Mouse (Mus musculus) thymus, adult 2 months (tissue): ENCODE results near the gene Lingo1.

Experiments used
- CTCF ChIP-seq: fragments of 200-500 bp; IDR thresholded peaks from 2 replicates; pipeline ENCODE4 v1.5.1; 2012; ENCODE audit warnings: mild to moderate bottlenecking, control low read depth, low read length, moderate library complexity, borderline replicate concordance; ENCODE audit not compliant: control insufficient read depth, poor library complexity, insufficient read depth; ENCODE audit errors: extremely low read depth
- POLR2A ChIP-seq: fragments of 200-500 bp; IDR thresholded peaks from 2 replicates; pipeline ENCODE4 v1.6.1; 2012; ENCODE audit warnings: mild to moderate bottlenecking, low read length, control low read depth, moderate library complexity; ENCODE audit not compliant: control insufficient read depth, poor library complexity, insufficient read depth; ENCODE audit errors: extremely low read depth

GRCm38 (mm10) chr9:56608691-56609351, 187.4 kb downstream of the Lingo1 start:
- TF ChIP-seq POLR2A, result no peak
- TF ChIP-seq CTCF, result no peak
